Mouse (Mus musculus) cerebellum, postnatal 25 days (tissue): ENCODE data around the gene Mef2d.

Experiments
- DNase-seq, 2 experiments: peaks; one replicate each; pipeline ENCODE4 v3.0.0; 2021; ENCODE audit warnings: mixed read lengths in 2 of 2

Mef2d gene

GRCm38 (mm10) chr3:88210918-88211317 is 68.7 kb downstream of the Mef2d start:
- DNase-seq, result peak; percentile 11 to 16

- peak in 1 of 2 experiments; percentile 24 for DNase-seq
Observed at GRCm38 (mm10) chr3:88212356-88212755, 70.2 kb downstream of the Mef2d start.

- DNase-seq, result peak; percentile 18 to 25
Observed at GRCm38 (mm10) chr3:88213019-88213418, 70.8 kb downstream of the Mef2d start.

- DNase-seq, result peak; percentile 87 to 90
Observed at GRCm38 (mm10) chr3:88214197-88214938, 72.2 kb downstream of the Mef2d start.

GRCm38 (mm10) chr3:88214971-88215552 is 72.9 kb downstream of the Mef2d start:
- peak; percentile 72 to 82 for DNase-seq

- DNase-seq, result peak in 1 of 2 experiments; percentile 85
Observed at GRCm38 (mm10) chr3:88215553-88216004, 73.4 kb downstream of the Mef2d start.

GRCm38 (mm10) chr3:88216116-88216515 is 73.9 kb downstream of the Mef2d start:
- peak; percentile 48 to 64 for DNase-seq

- DNase-seq, result peak; percentile 83 to 85
Observed at GRCm38 (mm10) chr3:88216534-88217326, 74.6 kb downstream of the Mef2d start.

- DNase-seq, result no peak
Observed at GRCm38 (mm10) chr3:88217679-88218078, 75.5 kb downstream of the Mef2d start.

- DNase-seq, result no peak
Observed at GRCm38 (mm10) chr3:88219940-88220339, 77.8 kb downstream of the Mef2d start.

- peak; percentile 41 to 43 for DNase-seq
Observed at GRCm38 (mm10) chr3:88220842-88221241, 78.7 kb downstream of the Mef2d start.
